8 mouse cellular contexts compared by ENCODE assay signal in the genomic region with DNA sequence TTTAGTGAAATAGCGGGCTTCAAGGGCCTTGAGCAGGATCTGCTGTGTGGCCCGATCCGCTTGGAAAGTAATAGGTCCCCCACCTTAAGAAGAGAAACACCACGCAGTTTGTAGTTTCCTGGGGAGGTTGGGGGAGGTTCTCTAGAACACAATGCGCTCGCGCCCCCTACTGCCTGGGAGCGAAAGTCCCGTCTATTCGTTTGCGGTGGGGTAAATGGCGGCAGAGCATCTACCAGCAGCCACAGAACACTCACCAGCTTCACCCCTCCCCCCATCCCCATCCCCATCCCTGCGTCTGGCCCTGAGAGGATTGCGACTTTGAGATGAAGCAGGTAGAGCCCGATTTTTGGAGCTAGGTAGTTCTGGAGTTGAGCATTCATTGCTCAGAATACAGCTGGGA. TPM values are rescaled to one million over a fixed set of nuclear protein-coding genes. Genes with fewer than 3 reads are reported as not detected.
DNase-seq lines count a peak whose midpoint lies in the region; ATAC-seq lines count a peak whose summit lies in the region.

No protein-coding gene starts in this region.

- peak; percentile 98 for DNase-seq in heart, adult 11 months
- peak; percentile 88 to 93 for DNase-seq in cerebellum, postnatal 25 days
- DNase-seq in gastrocnemius, adult 8-10 months (ENCODE audit: low spot score in 2 of 2): peak; percentile 72 to 77
- DNase-seq in limb, embryonic 11.5 days (ENCODE audit: low spot score): peak; percentile 90
- peak; percentile 89 for DNase-seq in midbrain, embryonic 14.5 days
- peak; percentile 75 to 90 for DNase-seq in spleen, postnatal 10 days (ENCODE audit: low spot score in 2 of 2)

- WGBS in heart, embryonic 12.5 days: 3% methylated on average over 15 of the region's 15 CpGs
- 3% methylated on average over 15 of the region's 15 CpGs for WGBS in intestine, embryonic 15.5 days
- 3% methylated on average over 15 of the region's 15 CpGs for WGBS in limb, embryonic 11.5 days
- 2% methylated on average over 15 of the region's 15 CpGs for WGBS in midbrain, embryonic 14.5 days

- no peaks in the 10 kb centered on the region for H3K9me3 ChIP-seq in heart, embryonic 12.5 days (replicated peaks)
- H3K9me3 ChIP-seq in intestine, embryonic 15.5 days: no peaks in the 10 kb centered on the region
- H3K9me3 ChIP-seq in limb, embryonic 11.5 days (ENCODE audit: control insufficient read depth, low read length): no peaks in the 10 kb centered on the region
- H3K9me3 ChIP-seq in midbrain, embryonic 14.5 days (ENCODE audit: control insufficient read depth, low read length): no peaks in the 10 kb centered on the region

- peaks cover 11% of the 10 kb centered on the region for H3K4me1 ChIP-seq in heart, embryonic 12.5 days (replicated peaks)
- 0 out of 2 replicates have a peak, but pooled peaks cover 3% of the 10 kb centered on the region for H3K4me1 ChIP-seq in intestine, embryonic 15.5 days (replicated peaks)
- H3K4me1 ChIP-seq in limb, embryonic 11.5 days (ENCODE audit: control insufficient read depth, insufficient read depth, low read length): peaks cover 17% of the 10 kb centered on the region
- H3K4me1 ChIP-seq in midbrain, embryonic 14.5 days (ENCODE audit: control insufficient read depth, insufficient read depth, low read length): peaks cover 16% of the 10 kb centered on the region

- H3K27me3 ChIP-seq in heart, embryonic 12.5 days (replicated peaks): no peaks in the 10 kb centered on the region
- no peaks in the 10 kb centered on the region for H3K27me3 ChIP-seq in intestine, embryonic 15.5 days (replicated peaks)
- no peaks in the 10 kb centered on the region for H3K27me3 ChIP-seq in limb, embryonic 11.5 days (ENCODE audit: control insufficient read depth, insufficient read depth, low read length)
- no peaks in the 10 kb centered on the region for H3K27me3 ChIP-seq in midbrain, embryonic 14.5 days (ENCODE audit: control insufficient read depth, insufficient read depth, low read length)

- no peaks in the 10 kb centered on the region for H3K36me3 ChIP-seq in heart, embryonic 12.5 days
- H3K36me3 ChIP-seq in intestine, embryonic 15.5 days: no peaks in the 10 kb centered on the region
- H3K36me3 ChIP-seq in limb, embryonic 11.5 days (ENCODE audit: control insufficient read depth, insufficient read depth, low read length): no peaks in the 10 kb centered on the region
- no peaks in the 10 kb centered on the region for H3K36me3 ChIP-seq in midbrain, embryonic 14.5 days (ENCODE audit: control insufficient read depth, insufficient read depth, low read length)

- ATAC-seq in heart, embryonic 12.5 days (ENCODE audit: insufficient number of reproducible peaks, low FRiP score): no peak; the same call in 1 of the 2 replicates
- peak; percentile 73 for ATAC-seq in intestine, embryonic 15.5 days
- peak; percentile 46; the same call in 1 of the 2 replicates for ATAC-seq in limb, embryonic 11.5 days (ENCODE audit: insufficient number of reproducible peaks, low FRiP score, low TSS enrichment, low read depth)
- peak; percentile 57 for ATAC-seq in midbrain, embryonic 14.5 days (ENCODE audit: low FRiP score, low TSS enrichment)

- no peak overlapping the region for H3K9ac ChIP-seq in heart, embryonic 12.5 days
- no peak overlapping the region for H3K9ac ChIP-seq in intestine, embryonic 15.5 days
- no peak overlapping the region for H3K9ac ChIP-seq in limb, embryonic 11.5 days (ENCODE audit: low read length)
- H3K9ac ChIP-seq in midbrain, embryonic 14.5 days (replicated peaks; ENCODE audit: low read length): no peak overlapping the region

- H3K4me2 ChIP-seq in heart, embryonic 12.5 days: no peak overlapping the region
- H3K4me2 ChIP-seq in intestine, embryonic 15.5 days (replicated peaks): peak overlapping the region; percentile 14; the same call in 1 of the 2 replicates
- no peak overlapping the region for H3K4me2 ChIP-seq in limb, embryonic 11.5 days (ENCODE audit: low read depth, severe bottlenecking)
- no peak overlapping the region for H3K4me2 ChIP-seq in midbrain, embryonic 14.5 days (ENCODE audit: low read length)

- H3K27ac ChIP-seq in heart, embryonic 12.5 days (ENCODE audit: poor library complexity, severe bottlenecking): no peak overlapping the region
- H3K27ac ChIP-seq in intestine, embryonic 15.5 days: no peak overlapping the region
- no peak overlapping the region for H3K27ac ChIP-seq in limb, embryonic 11.5 days (replicated peaks; ENCODE audit: low read depth, low read length)
- H3K27ac ChIP-seq in midbrain, embryonic 14.5 days (replicated peaks; ENCODE audit: low read depth, low read length): no peak overlapping the region

- H3K4me3 ChIP-seq in heart, embryonic 12.5 days: no peak overlapping the region
- H3K4me3 ChIP-seq in intestine, embryonic 15.5 days (replicated peaks): no peak overlapping the region
- H3K4me3 ChIP-seq in limb, embryonic 11.5 days (ENCODE audit: low read depth, low read length): no peak overlapping the region
- H3K4me3 ChIP-seq in midbrain, embryonic 14.5 days (replicated peaks; ENCODE audit: low read depth, low read length): no peak overlapping the region

RNA-seq across cellular contexts. Expression of gene Irf2bpl, which starts 21.8 kb away (rescaled TPM):
- polyA plus RNA-seq in heart, embryonic 12.5 days (2016; fragmentation: Nextera tagmentation; extraction: Ambion mirVana): 57.8 and 59.5 TPM in 2 replicates
- 10 to 100 TPM; 21.3 to 27.0 (median 22.9) TPM for total RNA-seq in gastrocnemius, adult 8-10 months (2022)
- polyA plus RNA-seq in intestine, embryonic 15.5 days (2015; fragmentation: Nextera tagmentation; extraction: Ambion mirVana): 19.6 and 22.4 TPM in 2 replicates
- polyA plus RNA-seq in limb, embryonic 11.5 days (2014; fragmentation: Nextera tagmentation; extraction: Ambion mirVana): 17.9 and 22.0 TPM in 2 replicates
- 71.6 and 80.2 TPM in 2 replicates for polyA plus RNA-seq in midbrain, embryonic 14.5 days (2014; fragmentation: Nextera tagmentation; extraction: Ambion mirVana)

RNA-seq across cellular contexts. Expression of gene Cipc, which starts 40.4 kb away (rescaled TPM):
- 28.9 and 29.3 TPM in 2 replicates for polyA plus RNA-seq in heart, embryonic 12.5 days (2016; fragmentation: Nextera tagmentation; extraction: Ambion mirVana)
- 10 to 100 TPM; 34.5 to 38.7 (median 37.1) TPM for total RNA-seq in gastrocnemius, adult 8-10 months (2022)
- polyA plus RNA-seq in intestine, embryonic 15.5 days (2015; fragmentation: Nextera tagmentation; extraction: Ambion mirVana): 10.6 TPM in 2 replicates
- polyA plus RNA-seq in limb, embryonic 11.5 days (2014; fragmentation: Nextera tagmentation; extraction: Ambion mirVana): 31.3 and 33.7 TPM in 2 replicates
- 42.5 and 61.0 TPM in 2 replicates for polyA plus RNA-seq in midbrain, embryonic 14.5 days (2014; fragmentation: Nextera tagmentation; extraction: Ambion mirVana)
